Mouse (Mus musculus) CD4-positive, CD25-positive, alpha-beta regulatory T cell, adult 4 months (primary cell): ENCODE data around the gene Lonp2. TPM values are rescaled to one million over a fixed set of nuclear protein-coding genes. Genes with fewer than 3 reads are reported as not detected.

Source experiments
- ATAC-seq: one replicate; pipeline ENCODE4 v1.8.0; 2017
- polyA plus RNA-seq, 2 experiments: library from polyadenylated mRNA; unstranded; fragments of 100-300 nt; shearing (Covaris generic); gene quantifications; one replicate each; pipeline ENCODE4 v1.2.1; 2017

Gene Lonp2
- polyA plus RNA-seq, 2 experiments from 2014 or later = 96.5 to 125 TPM

DNA sequence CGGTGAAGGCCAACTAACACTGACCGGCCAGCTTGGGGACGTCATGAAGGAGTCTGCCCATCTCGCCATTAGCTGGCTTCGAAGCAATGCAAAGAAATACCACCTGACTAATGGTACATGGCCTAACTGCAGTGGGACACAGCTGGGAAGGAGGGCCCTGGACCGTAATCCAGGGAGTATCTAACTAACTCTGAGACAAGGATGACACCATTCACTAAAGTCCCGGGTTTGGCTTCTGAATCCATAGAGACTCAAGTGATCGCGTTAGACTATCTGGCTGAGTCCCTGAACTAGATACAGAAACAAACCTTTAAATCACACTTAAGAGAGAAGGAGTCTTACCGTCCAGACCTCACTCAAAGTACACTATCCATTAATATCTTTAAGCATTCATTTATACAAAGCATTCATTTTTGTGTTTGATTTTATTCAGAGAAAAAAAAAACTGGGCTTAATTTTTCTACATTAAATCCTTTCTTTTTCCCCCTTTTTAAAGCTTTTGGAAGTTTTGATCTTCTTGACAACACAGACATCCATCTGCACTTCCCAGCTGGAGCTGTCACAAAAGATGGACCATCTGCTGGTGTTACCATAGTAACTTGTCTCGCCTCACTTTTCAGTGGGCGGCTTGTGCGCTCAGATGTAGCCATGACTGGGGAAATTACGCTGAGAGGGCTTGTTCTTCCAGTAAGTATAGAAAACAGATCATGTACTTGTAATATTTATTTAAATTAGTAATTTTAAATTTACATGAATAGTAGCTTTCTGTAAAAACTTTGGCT lies 89.8 kb downstream of the Lonp2 start:
- ATAC-seq = no peak

DNA sequence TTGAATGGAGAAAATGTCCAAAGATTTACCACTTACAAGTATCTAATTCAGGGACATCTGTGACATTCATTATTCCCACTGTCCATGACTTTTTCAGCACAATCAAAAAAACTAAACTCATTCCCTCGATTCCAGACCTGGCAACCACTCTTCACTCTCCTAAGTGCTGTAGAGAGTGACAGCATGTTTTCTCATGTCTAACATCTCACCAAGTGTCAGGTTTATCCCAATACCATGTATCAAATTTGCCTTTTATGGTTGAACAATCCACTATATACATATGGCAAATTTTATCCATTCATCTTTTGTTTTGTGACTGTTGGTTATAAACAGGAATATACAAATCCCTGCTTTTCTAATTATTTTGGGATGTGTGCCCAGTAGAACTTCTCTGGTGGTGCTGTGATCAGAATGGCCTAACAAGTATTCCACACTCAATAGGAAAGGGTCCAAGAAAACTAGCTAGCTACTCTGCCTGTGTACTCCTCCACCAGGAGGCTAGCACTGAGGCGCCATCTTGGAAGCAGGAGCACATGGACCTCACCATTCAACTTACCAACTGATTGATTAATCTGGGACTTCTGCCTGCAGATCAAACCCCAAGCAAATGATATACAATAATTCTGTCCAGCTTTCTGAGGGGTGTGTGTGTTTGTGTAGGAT lies 94.6 kb downstream of the Lonp2 start:
- ATAC-seq = no peak

DNA sequence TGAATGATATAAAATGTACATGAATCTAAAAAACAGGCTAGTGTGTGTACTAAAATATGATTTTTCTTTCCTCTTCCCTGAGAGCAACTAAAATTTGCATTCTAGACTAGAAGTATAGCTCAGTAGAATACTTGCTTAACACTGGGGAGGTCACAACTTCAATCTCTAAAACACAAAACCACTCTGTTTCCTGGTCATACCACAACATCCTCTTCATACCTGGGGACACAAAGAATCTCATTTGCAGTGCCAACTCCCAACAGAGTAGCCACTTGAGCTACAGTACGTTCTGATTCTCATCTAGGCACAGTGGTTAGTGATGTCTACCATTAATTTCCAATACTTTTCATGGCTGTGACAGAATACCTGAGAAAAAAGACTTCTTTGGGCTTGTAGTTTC lies 95.5 kb downstream of the Lonp2 start:
- peak; percentile 75 for ATAC-seq

DNA sequence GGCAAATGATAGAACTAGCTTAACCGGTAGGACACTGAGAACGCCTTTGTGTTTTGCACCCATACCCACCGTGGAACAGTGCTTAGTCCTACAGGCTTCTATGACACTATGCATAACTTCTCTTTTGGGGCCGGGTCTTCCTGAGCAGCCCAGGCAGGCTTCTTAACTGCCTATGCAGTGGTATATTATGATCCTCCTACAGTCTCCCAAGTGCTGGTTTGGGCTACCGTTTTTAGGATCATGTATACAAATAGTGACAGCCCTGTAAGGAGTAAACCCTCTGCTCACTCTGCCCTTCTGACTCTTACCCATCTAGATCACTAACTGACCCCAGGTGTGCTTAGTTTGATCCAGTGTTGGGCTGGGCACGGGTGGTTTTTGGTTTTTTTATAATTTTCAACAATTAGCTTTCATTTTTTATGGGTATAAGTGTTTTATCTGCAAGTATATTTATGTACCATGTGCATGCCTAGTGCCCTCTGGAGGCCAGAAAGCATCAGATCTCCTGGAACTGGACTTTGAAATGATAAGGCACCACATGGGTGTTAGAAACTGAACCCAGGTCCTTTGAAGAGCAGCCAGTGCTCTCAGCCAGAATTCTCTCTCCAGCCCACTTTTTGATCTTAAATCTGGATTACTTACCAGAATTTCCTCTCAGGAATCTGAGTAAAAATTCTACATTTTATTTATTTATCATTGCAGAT lies 97.1 kb downstream of the Lonp2 start:
- peak; percentile 53 for ATAC-seq

DNA sequence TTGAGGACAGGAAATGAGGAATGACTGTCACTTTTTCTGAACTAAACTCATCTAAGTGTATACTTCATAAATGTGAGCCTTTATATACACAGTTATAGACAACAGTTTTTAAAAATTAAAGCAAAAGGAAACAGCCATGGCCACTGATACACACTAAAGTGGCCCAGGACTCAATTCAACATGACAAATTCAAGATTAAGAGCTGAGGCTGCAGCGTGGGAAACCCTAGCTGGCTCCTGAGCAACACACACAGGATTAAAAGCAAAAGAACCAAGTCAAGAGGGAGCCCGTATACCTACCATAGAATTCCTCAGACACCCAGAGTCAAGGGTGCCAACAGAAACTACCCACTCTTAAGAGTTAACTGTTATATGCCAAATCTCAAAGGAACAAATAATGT lies 97.6 kb downstream of the Lonp2 start:
- no peak for ATAC-seq

DNA sequence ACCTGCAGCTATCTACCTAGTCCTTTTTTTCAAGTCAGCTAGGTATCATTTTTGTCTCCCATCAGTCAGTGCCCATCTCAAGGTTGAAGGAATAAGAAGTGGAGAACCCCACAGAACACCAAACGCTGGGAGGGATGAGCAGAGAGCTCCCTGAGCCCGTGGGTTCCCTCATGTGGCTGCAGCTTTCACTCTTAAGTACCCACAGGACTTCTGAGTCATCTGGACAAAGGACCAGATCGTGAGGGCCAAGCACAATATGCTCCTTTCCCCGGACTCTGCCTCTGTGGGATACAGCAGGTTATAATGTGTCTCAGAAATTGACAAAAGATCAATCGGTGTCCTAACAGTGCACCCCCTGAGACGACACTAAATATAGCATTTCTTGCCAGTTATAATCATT lies 103.1 kb downstream of the Lonp2 start:
- no peak for ATAC-seq

DNA sequence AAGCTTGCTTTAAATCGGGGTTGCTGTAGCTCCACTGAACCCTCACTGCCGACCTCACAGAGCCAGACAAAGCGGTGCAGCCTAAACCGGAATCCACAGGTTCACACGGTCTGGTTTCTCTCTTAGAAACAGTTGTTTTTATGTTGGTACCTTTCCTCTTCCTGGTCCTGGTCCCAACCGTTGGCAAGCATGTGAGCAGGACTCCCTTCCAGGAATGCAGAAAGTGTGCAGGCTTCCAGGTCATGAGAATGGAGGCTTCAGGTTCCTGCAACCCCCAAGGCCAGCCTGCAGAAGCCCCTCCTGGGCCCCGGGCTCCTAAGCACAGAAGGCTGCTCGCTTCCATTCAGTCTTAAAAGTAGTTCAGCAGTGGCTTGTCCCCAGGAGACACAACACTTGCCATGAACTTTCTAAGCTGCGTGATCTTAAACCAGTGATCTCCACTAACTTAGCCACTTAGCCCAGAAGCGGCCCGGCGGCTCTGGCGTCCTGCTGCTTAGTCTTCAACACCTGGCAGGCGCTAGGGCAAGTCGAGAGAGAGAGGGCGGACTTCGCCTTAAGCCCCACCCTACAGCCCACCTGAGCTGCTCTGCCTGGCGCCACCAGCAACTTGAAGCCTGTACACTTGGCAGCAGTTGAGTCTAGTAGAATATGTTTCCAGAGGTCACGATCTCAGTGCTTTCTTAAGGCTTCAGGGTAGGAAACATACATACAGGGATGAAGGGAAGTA lies 104.5 kb downstream of the Lonp2 start:
- ATAC-seq = no peak

DNA sequence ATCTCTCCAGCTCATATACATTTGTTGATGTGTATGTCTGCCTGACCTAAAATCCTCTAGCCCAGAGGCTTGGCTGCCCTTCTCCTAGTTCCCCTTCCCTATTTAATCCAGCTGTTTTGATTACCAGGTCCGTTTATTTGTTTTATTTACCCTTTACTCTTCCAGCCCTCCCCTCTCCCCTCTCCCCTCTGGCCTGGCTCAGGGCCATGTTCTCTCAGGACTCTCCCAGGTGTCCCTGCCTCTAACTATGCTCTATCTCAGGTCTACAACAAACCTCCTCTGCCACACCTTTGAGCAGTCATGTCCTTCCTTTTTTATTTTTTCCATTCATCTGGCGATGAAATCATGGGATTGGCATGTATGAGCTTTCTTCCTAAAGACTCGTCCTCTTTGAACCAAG lies 106.5 kb downstream of the Lonp2 start:
- no peak for ATAC-seq

DNA sequence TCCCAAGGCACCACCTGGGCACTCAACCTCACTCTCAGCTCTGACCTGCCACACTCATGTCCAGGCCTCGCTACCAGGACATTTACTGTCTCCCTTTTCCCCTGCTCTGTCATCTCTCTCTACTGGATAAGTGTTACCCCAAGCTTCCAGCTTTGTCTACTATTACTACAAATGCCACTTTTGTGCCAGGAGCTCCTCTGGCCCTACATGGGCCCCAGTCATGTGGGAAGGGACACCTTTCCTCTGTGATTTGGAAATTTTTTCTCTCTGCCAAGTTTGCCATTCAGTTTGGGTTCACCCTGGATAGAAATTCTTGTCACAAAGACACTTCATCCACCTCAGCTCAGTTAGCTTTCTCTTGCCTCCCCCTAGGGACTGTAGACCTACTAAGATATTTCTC lies 107.0 kb downstream of the Lonp2 start:
- no peak for ATAC-seq

DNA sequence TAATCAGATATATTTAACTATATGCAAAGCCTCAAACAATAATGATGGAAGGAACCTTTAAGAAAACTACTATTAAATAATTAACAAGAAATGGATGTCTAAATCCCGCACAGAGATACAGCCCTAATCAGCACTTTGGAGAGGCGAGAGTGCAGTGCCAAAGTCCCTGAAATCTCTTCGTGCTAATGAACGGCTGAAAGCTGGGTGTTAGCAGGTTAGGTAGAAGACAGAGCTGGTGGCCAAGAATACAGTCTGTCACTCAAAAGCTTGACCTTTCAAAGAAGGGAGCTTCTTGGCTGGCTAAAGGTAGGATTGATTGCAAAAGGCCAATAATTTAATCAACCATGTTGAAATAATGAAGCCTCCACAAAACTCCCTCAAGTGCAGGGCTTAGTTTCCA lies 110.3 kb downstream of the Lonp2 start:
- ATAC-seq = no peak

DNA sequence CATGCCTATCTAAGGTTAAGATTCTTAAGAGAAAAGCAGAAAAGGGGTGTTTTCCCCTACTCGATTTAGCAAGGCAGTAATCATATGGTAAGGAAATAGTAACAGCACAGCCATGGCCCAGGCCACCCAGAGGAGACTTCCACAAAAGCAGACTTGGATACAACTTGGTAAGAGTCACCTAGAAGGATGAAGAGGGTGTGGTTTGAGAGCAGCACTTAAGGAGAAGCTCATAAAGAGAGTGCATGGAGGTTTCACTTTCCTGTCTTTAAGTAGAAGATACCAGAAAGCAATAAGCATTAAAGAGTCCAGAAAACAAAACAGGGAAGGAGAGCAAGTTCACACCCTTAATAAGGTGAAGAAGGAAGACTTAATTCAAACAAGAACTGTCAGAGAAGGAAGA lies 111.1 kb downstream of the Lonp2 start:
- ATAC-seq = peak; percentile 54

DNA sequence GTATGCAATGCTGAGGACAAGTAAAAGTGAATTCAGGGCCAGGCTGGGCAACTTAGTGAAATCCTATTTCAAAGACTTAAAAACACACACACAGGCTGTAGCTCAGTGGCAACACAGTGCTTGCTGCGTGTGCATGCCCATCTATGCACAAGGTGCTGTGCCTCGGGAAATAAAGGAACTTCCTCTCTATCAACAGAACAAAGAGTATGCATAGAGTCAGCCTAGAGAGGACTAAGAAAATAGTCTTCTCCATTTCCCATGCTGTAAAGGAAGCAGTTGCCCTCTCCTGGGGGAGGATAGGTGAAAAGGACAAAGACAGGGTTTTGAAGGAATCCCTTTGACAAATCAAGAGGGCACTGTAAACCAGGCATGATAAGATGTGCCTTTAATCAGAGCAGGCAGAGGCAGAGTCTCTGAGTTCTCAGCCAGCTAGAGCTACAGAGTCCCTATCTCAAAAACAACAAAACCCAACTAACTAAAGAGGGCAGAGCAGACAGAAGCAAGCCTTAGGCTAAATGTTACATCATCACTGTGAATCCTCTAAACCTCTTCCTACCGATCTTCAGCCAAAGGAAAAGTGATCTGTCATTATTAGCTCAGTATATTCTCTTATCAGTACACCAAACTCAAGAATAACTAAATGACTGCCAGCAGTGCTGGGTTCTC lies 111.7 kb downstream of the Lonp2 start:
- peak; percentile 72 for ATAC-seq

DNA sequence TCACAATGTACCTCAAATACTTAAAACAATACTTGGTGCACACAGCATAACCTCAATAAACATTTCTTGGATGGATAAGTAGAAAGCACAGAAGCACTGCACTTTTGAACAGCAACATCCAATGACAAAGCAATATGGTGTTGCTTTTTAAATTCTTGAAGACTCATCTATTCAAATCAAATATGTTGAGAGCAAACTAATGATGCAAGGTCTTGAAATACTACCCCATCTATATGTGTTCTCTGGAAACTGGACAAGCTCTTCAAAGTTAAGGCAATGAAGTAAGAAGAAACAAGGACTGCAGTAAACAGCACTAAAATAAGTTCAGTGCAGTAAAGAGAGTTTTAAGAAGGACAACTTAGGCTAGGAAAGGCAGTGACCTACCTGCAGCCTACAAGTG lies 117.1 kb downstream of the Lonp2 start:
- no peak for ATAC-seq

DNA sequence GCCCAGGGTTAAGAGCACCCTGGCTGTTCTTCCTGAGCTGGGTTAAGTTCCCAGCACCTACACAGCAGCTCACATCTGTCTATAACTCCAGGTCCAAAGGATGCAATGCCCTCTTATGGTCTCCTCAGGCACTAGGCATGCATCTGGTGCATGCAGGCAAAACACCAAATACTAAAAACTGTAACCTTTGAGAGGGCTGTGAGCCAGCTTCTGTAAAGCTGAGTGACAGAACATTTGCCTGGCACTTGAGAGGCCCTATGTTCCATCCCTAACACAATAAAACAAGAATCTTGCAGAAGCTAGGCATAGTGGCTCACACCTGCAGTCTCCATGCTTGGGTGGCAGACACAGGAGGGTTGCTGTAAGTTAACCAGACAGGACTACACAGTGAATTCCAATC lies 117.8 kb downstream of the Lonp2 start:
- ATAC-seq = no peak

DNA sequence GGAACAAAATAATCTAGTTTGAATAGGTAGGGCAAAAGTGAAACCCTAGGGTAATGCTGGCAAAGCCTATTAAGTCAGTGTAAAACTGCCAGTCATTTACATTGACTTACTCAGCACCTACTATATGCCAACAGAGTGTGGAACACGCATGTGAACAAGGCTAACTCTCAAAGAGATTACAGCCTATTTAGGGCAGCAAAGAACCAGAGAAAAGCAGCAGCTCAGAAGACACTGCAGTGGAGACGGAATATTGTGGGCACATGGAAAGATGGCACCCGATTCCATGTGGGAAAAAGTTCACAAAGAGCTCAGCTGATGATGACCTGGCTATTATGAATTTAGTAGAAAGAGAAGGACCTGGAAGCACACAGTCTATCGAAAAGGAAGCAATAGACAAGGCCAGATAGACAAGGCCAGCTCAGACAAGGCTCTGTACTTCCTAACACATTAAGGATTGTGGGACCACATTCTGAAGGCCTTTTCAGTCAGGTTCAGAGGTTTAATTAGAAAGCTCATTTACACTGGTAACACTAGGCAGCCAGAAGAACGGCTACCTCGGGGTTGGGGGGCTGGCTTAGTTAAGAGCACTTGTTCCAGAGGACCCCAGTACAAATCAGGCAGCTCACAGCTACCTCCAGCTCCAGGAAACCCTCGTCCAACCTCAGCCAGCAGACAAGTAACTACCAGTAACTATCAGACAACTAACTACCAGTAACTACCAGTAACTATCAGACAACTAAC lies 118.9 kb downstream of the Lonp2 start:
- no peak for ATAC-seq

DNA sequence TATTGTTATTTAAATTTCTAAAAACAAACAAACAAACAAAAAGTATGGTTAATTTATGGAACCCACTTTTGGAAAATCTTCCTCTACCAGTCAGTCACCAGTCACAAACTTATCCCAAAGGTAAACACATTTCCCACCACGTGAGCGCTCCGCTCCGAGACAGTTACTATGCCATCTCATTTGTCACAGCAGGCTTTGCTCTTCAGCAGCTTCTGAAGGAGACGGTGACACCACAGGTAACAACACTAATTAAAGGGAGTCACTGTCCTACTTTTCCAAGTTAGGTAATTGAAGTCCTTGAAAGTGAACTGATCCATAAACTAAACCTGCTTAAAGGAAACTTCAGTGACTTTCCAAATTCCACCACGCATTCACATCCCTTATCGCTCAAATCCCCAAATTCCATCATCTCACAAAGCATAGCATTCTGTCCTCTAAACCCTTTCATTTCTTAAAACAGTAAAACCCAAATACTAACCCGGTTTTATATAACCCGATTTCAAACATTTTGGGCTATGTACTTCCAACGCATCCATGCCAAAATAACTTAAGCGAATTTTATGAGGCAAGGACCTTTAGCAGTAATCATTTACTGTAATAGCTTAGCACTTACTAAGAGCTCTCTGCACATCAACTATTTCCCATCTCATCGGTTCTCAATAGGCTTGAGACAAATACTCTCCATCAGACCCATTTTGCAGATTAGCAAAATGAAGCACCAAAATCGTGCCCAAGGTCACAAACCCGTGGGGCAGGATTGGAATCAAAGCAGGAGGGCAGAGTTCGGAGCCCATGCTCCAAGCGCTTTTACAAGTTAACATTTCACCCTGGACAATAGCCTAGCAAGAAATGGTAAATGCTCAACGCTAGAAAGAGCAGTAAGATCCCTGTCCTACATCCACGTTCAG lies 120.7 kb downstream of the Lonp2 start:
- no peak for ATAC-seq

DNA sequence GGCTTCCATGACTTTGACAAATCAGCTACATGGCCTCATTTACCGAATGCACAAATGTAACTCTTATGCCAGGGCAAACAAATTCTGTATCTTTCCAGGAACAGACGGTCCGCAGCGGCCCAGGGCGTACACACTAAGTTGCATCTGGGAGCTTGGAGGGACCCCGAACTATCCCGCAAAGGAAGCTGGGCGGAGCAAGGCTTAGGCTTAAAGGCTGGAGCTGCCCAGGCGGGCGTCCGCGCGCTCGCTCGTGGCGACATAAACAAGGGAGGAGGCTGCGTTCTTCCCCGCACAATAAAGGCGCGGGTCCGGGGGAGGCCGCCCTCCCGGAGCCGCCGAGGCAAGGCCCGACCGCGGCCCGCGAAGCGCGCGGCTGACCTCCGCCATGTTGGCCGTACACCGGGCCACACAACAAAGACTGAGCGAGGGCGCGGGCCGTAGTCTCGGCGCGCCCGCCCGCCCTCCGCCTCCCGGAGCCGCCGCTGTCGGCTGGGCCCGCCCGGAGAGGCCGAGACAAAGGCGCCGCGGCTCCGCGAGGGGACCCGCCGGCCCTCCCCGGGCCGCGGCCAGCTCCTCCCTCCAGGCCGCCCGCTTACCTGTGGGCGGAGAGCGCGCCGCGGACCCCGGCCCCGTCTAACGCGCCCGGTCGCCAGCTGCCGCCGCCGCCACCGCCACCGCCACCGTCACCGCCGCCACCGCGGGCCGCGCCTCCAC lies 121.5 kb downstream of the Lonp2 start, which contains the start of the genes Gm10638 and Siah1a:
Gene Gm10638, plus strand, starts transcription at position 479 of the 714 bp plus-strand sequence.
Gene Siah1a, minus strand, starts transcription at position 714 of the 714 bp plus-strand sequence.
- peak; percentile 39 for ATAC-seq

DNA sequence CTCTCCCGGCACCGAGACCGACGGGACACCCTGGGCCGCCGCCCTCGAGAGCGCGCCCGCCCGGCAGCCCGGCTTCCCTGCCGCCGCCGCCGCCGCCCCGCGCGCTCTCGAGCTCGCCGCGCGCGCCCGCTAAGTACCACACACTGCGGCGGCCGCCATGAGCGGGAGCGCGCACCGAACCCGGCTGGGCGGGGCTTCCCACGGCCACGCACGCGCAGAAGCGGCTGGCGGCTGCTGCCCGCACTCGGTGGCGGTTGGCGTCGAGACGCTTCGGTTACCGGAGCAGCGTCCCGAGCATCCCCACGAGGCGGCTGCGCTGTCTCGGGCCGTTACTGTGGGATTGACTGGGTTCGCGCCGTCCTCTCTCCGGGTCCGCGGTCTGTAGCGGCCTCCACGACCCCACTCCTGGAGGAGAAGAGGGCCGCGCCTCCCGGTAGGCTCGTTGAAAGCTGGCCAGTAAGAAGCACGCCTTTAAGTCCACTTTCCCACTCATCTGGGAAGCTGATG lies 122.1 kb downstream of the Lonp2 start:
- ATAC-seq = peak; percentile 75

DNA sequence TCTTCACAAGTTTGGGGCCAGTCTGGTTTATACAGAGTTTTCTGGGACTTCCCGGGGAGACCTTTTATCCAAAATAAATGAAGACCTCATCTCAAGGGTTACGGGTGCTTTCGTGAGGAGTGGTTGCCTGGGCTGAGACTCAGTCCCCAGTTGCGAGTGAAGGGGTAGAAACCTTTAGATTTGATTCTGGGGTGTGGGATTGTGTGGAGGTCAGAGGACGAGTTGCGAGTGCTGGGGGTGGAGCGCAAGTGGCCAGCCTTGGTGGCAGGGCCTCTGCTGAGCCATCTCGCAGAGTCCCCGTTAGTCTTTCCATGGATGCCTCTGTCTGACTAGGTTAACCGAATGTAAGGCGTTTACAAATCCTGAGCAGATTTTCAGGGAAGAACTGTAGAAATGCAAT lies 122.7 kb downstream of the Lonp2 start:
- ATAC-seq = peak; percentile 44

DNA sequence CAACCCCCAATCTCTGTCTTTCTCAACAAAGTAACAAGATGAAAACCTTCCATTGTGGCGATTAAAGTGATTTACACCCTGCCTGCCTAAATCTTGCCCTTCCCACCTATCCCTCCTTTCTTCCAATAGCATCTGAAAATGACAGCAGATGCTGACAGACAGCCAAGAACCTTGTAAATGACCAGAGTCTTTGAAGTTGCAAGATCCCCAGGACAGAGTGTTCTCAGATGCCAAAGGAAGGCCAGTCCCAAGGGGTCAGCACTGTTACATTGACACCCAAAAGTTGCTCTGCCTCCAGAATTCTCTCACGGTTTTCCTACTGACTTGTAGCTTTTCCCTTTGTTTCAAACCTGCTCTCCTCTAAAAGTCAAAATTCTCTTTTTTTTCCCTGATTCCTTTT lies 126.0 kb downstream of the Lonp2 start:
- ATAC-seq = no peak
